Mouse (Mus musculus) skeletal muscle tissue, adult 2 months (tissue): ENCODE data around the gene Fbrsl1.

Experiments used
- DNase-seq: peaks from one replicate; pipeline ENCODE4 v3.0.0-alpha.2; 2012; ENCODE audit warnings: low read depth, low spot score

The Fbrsl1 gene

GRCm38 (mm10) chr5:110448436-110449134, at the start of gene Fbrsl1:
Fbrsl1 (minus strand) TSS chr5:110448503.
- peak; percentile 95 for DNase-seq

- no peak for DNase-seq
These were observed 49.8 kb upstream of the Fbrsl1 start for GRCm38 (mm10) chr5:110498071-110498470.

GRCm38 (mm10) chr5:110497556-110497955, 49.3 kb upstream of the Fbrsl1 start:
- DNase-seq = peak; percentile 24

- DNase-seq = no peak
These were observed 46.7 kb upstream of the Fbrsl1 start for GRCm38 (mm10) chr5:110495051-110495450.

GRCm38 (mm10) chr5:110494396-110494795, 46.1 kb upstream of the Fbrsl1 start:
- DNase-seq = no peak

- peak; percentile 74 for DNase-seq
These were observed 45.5 kb upstream of the Fbrsl1 start for GRCm38 (mm10) chr5:110493785-110494184.

- no peak for DNase-seq
These were observed 41.3 kb upstream of the Fbrsl1 start for GRCm38 (mm10) chr5:110489639-110490038.

- DNase-seq = no peak
These were observed 39.6 kb upstream of the Fbrsl1 start for GRCm38 (mm10) chr5:110487943-110488342.

- DNase-seq = no peak
These were observed 38.5 kb upstream of the Fbrsl1 start for GRCm38 (mm10) chr5:110486674-110487334.

- no peak for DNase-seq
These were observed 36.4 kb upstream of the Fbrsl1 start for GRCm38 (mm10) chr5:110484711-110485110.

GRCm38 (mm10) chr5:110479228-110479627, 30.9 kb upstream of the Fbrsl1 start:
- DNase-seq = no peak

- DNase-seq = no peak
These were observed 25.9 kb upstream of the Fbrsl1 start for GRCm38 (mm10) chr5:110474156-110474555.

- DNase-seq = no peak
These were observed 24.5 kb upstream of the Fbrsl1 start for GRCm38 (mm10) chr5:110472834-110473233.

- DNase-seq = no peak
These were observed 23.7 kb upstream of the Fbrsl1 start for GRCm38 (mm10) chr5:110471981-110472476.

GRCm38 (mm10) chr5:110471285-110471684, 23.0 kb upstream of the Fbrsl1 start:
- no peak for DNase-seq

GRCm38 (mm10) chr5:110469227-110469925, 21.1 kb upstream of the Fbrsl1 start:
- no peak for DNase-seq

GRCm38 (mm10) chr5:110468296-110468695, 20.0 kb upstream of the Fbrsl1 start:
- DNase-seq = no peak

- DNase-seq = no peak
These were observed 19.4 kb upstream of the Fbrsl1 start for GRCm38 (mm10) chr5:110467725-110468124.

- DNase-seq = no peak
These were observed 18.5 kb upstream of the Fbrsl1 start for GRCm38 (mm10) chr5:110466531-110467424.

GRCm38 (mm10) chr5:110462646-110463045, 14.3 kb upstream of the Fbrsl1 start:
- no peak for DNase-seq

GRCm38 (mm10) chr5:110458936-110459335, 10.6 kb upstream of the Fbrsl1 start:
- no peak for DNase-seq
